Mouse (Mus musculus): ENCODE measurements around the gene Mff. TPM values are rescaled to one million over a fixed set of nuclear protein-coding genes. Genes with fewer than 3 reads are reported as not detected.
A peak's percentile ranks its signal among the peaks of the same experiment; 100 is the strongest.

The Mff gene
- total and polyA plus RNA-seq, 3 experiments, result 366 to 575 (median 387) TPM

DNA sequence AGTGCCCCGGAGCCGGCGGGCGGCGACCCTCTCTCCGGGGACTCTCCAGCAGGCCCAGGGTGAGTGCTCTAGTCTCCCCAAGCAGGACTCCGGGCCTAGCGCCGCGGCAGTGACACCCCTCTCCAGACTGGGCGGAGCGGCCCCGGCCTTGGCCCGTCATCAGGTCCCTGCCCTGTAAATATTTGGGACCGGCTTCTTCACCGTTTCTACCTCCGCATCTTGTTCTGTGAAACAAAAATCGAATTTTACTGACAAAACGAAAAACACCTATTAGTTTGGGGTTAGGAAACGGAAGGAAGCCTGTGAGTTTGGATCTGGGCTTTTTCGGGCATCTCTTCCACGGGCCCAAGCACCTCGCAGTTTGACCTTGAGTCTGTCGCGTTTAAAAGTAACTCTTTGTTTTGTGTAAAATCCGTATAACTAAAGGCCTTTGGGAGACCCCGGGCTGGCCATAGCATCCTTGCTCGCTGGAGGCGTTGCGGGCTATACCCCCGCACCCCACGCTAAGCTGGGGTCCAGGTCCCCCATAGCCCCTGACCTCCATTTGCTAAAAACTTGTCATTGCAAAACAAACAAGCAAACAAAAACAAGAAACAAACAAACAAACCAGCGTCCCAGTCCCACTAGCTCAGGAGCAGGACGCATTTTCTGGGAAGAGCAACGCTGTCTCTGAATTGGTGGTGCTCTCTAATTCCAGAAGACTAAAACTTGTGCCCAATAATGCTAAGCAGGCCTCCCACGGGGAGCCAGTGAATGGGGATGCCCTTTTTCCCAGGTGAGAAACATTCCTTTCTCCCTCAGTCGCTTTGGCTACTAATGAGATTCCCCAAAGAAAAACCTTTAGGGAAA, 560 bp downstream of the Mff start:
- Histone ChIP-seq H3K9me3 (replicated peaks) (no peaks in the 10 kb centered on the region), H3K27me3 (ENCODE audit: insufficient read depth, low read length) (no peaks in the 10 kb centered on the region), H3K4me3 (ENCODE audit: low read depth, low read length) (peak overlapping the region; percentile 79), H3K36me3 (replicated peaks) (peaks cover 32% of the 10 kb centered on the region), H3K4me1 (ENCODE audit: insufficient read depth, low read depth, low read length) (peaks cover 34% of the 10 kb centered on the region)
- no peak for TF ChIP-seq POLR2AphosphoS5 (IDR thresholded peaks at IDR 0.05; ENCODE audit: insufficient replicate concordance, low read depth, low read length)
- no peak for TF ChIP-seq CTCF (IDR thresholded peaks at IDR 0.05; ENCODE audit: low read depth, low read length)
- no peak for TF ChIP-seq GATA1 (IDR thresholded peaks at IDR 0.05; ENCODE audit: borderline replicate concordance, low read length)
- no peak for TF ChIP-seq GATA2 (IDR thresholded peaks at IDR 0.05; ENCODE audit: borderline replicate concordance, low read depth, low read length)
- no peak for TF ChIP-seq TAL1 (conservative IDR thresholded peaks at IDR 0.05; ENCODE audit: low read depth, low read length)
- DNase-seq (ENCODE audit: low spot score), result peak; percentile 84
- peak; percentile 61 for ATAC-seq (ENCODE audit: extremely low read depth, insufficient number of reproducible peaks, low FRiP score, poor library complexity, severe bottlenecking)

DNA sequence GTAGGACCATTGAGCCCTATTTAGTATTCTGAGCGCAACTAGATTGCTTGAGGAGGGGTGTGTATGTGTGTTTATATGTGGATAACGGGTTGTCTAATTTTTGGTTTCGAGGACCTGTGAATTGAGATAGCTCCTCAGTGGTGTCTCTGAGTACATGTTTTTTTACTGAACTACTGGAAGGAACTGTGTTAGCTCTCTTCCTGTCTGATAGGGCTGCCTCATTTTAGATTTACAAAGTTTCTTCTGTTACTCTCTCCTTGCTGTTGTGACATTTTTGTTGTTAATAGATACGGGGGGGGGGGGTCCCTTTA, 1.1 kb downstream of the Mff start:
- Histone ChIP-seq H3K4me1 (ENCODE audit: insufficient read depth, low read depth, low read length) (peaks cover 31% of the 10 kb centered on the region), H3K36me3 (replicated peaks) (peaks cover 38% of the 10 kb centered on the region), H3K27me3 (ENCODE audit: insufficient read depth, low read length) (no peaks in the 10 kb centered on the region), H3K9me3 (replicated peaks) (no peaks in the 10 kb centered on the region), H3K4me3 (ENCODE audit: low read depth, low read length) (peak overlapping the region; percentile 79)
- TF ChIP-seq GATA2 (IDR thresholded peaks at IDR 0.05; ENCODE audit: borderline replicate concordance, low read depth, low read length), result no peak
- no peak for TF ChIP-seq TAL1 (conservative IDR thresholded peaks at IDR 0.05; ENCODE audit: low read depth, low read length)
- no peak for TF ChIP-seq POLR2AphosphoS5 (IDR thresholded peaks at IDR 0.05; ENCODE audit: insufficient replicate concordance, low read depth, low read length)
- no peak for TF ChIP-seq CTCF (IDR thresholded peaks at IDR 0.05; ENCODE audit: low read depth, low read length)
- no peak for TF ChIP-seq GATA1 (IDR thresholded peaks at IDR 0.05; ENCODE audit: borderline replicate concordance, low read length)
- peak; percentile 3; the same call in 1 of the 2 replicates for ATAC-seq (ENCODE audit: extremely low read depth, insufficient number of reproducible peaks, low FRiP score, poor library complexity, severe bottlenecking)
- no peak for DNase-seq (ENCODE audit: low spot score)

DNA sequence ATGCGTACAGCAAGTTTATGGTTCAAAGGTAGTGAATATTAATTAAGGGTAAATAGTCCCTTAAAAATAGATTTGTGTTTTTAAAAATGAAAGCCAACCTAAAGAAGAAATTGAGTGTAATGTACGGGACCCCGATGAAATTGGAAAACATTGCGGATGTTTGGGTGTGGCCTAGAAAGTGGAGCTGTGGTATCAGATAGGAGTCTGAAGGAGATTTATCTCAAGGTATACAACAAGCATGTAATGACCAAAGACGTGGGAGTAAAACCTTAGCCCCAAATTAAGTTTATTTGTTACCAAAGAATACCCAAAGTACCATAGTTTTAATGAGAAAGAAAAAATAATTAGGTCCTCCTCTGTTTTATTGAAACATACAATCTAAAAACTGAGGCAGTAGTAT, 1.8 kb downstream of the Mff start:
- Histone ChIP-seq H3K9me3 (replicated peaks) (no peaks in the 10 kb centered on the region), H3K36me3 (replicated peaks) (peaks cover 44% of the 10 kb centered on the region), H3K27me3 (ENCODE audit: insufficient read depth, low read length) (no peaks in the 10 kb centered on the region), H3K4me1 (ENCODE audit: insufficient read depth, low read depth, low read length) (peaks cover 28% of the 10 kb centered on the region), H3K4me3 (ENCODE audit: low read depth, low read length) (peak overlapping the region; percentile 79)
- ATAC-seq (ENCODE audit: extremely low read depth, insufficient number of reproducible peaks, low FRiP score, poor library complexity, severe bottlenecking) (peak; percentile 43; the same call in 1 of the 2 replicates), DNase-seq (ENCODE audit: low spot score) (no peak)
- no peak for TF ChIP-seq TAL1 (conservative IDR thresholded peaks at IDR 0.05; ENCODE audit: low read depth, low read length)
- no peak for TF ChIP-seq CTCF (IDR thresholded peaks at IDR 0.05; ENCODE audit: low read depth, low read length)
- no peak for TF ChIP-seq GATA2 (IDR thresholded peaks at IDR 0.05; ENCODE audit: borderline replicate concordance, low read depth, low read length)
- no peak for TF ChIP-seq GATA1 (IDR thresholded peaks at IDR 0.05; ENCODE audit: borderline replicate concordance, low read length)
- no peak for TF ChIP-seq POLR2AphosphoS5 (IDR thresholded peaks at IDR 0.05; ENCODE audit: insufficient replicate concordance, low read depth, low read length)

DNA sequence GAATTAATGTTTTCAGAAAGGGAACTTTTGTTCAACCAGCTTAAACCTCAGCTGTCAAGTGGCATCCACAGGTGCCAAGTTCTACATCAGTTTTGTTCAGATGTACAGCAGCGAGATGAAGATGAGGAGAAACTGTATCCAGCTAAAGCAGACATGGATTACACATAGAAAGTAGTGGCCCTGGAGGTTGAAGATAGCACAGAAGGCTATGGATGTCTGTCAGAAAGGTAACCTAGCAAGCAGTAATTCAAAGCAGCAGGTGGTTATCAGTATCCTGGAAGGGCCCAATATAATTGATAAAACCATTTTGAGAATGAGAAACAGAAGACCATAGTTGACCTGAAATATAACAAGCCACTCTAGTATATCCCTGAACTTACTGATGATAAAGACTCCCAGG, 8.7 kb downstream of the Mff start:
- no peak overlapping the region for H3K4me3 ChIP-seq (ENCODE audit: low read depth, low read length)
- DNase-seq (ENCODE audit: low spot score) (no peak), ATAC-seq (ENCODE audit: extremely low read depth, insufficient number of reproducible peaks, low FRiP score, poor library complexity, severe bottlenecking) (peak; percentile 2; the same call in 1 of the 2 replicates)
- H3K4me1 ChIP-seq (ENCODE audit: insufficient read depth, low read depth, low read length), result peaks cover 12% of the 10 kb centered on the region
- TF ChIP-seq GATA1 (IDR thresholded peaks at IDR 0.05; ENCODE audit: borderline replicate concordance, low read length) (no peak), GATA2 (IDR thresholded peaks at IDR 0.05; ENCODE audit: borderline replicate concordance, low read depth, low read length) (no peak), CTCF (IDR thresholded peaks at IDR 0.05; ENCODE audit: low read depth, low read length) (no peak), TAL1 (conservative IDR thresholded peaks at IDR 0.05; ENCODE audit: low read depth, low read length) (no peak), POLR2AphosphoS5 (IDR thresholded peaks at IDR 0.05; ENCODE audit: insufficient replicate concordance, low read depth, low read length) (no peak)
- H3K36me3 ChIP-seq (replicated peaks), result peaks cover 97% of the 10 kb centered on the region
- H3K9me3 ChIP-seq (replicated peaks), result no peaks in the 10 kb centered on the region
- H3K27me3 ChIP-seq (ENCODE audit: insufficient read depth, low read length), result no peaks in the 10 kb centered on the region

DNA sequence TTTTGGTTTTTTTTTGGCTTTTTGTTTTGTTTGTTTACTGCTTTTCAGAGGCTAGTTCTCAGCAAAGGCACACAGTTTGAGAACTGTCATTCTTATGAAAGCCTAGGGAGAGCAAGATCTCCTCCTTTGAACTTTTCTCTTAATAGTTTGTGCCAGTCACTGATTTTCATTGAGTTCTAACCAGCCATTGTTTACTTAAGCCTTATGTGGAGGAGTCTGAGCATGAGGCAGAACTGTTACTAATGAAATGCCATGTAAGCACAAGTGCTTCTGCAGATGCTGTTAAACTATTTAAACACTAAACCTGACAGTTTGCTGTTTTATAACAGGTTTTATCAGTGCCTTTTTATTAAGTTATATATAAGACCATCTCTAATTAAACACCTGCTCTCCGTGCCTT, 13.4 kb downstream of the Mff start:
- Histone ChIP-seq H3K4me3 (ENCODE audit: low read depth, low read length) (no peak overlapping the region), H3K27me3 (ENCODE audit: insufficient read depth, low read length) (no peaks in the 10 kb centered on the region), H3K4me1 (ENCODE audit: insufficient read depth, low read depth, low read length) (peaks cover 5% of the 10 kb centered on the region; the same call in 1 of the 2 replicates), H3K9me3 (replicated peaks) (no peaks in the 10 kb centered on the region), H3K36me3 (replicated peaks) (peaks cover 88% of the 10 kb centered on the region)
- ATAC-seq (ENCODE audit: extremely low read depth, insufficient number of reproducible peaks, low FRiP score, poor library complexity, severe bottlenecking) (no peak), DNase-seq (ENCODE audit: low spot score) (no peak)
- TF ChIP-seq CTCF (IDR thresholded peaks at IDR 0.05; ENCODE audit: low read depth, low read length) (no peak), POLR2AphosphoS5 (IDR thresholded peaks at IDR 0.05; ENCODE audit: insufficient replicate concordance, low read depth, low read length) (no peak), TAL1 (conservative IDR thresholded peaks at IDR 0.05; ENCODE audit: low read depth, low read length) (no peak), GATA1 (IDR thresholded peaks at IDR 0.05; ENCODE audit: borderline replicate concordance, low read length) (no peak), GATA2 (IDR thresholded peaks at IDR 0.05; ENCODE audit: borderline replicate concordance, low read depth, low read length) (no peak)

DNA sequence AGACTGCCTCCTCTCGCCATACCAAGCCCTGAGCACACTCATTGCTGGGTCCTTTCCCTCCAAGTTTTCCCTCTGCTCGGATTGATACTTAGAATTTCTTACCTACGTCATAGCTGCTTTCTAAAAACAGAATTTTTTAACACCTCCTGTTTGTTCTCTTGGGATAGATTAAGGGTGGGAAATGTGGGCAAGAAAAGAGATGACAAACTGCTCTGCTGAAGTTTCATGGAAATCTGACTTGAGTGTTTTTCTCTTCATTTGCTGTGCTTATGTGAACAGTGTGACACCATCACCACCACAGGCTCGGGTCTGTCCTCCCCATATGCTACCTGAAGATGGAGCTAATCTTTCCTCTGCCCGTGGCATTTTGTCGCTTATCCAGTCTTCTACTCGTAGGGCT, 16.8 kb downstream of the Mff start:
- peaks cover 78% of the 10 kb centered on the region for H3K36me3 ChIP-seq (replicated peaks)
- TF ChIP-seq GATA2 (IDR thresholded peaks at IDR 0.05; ENCODE audit: borderline replicate concordance, low read depth, low read length) (no peak), CTCF (IDR thresholded peaks at IDR 0.05; ENCODE audit: low read depth, low read length) (no peak), TAL1 (conservative IDR thresholded peaks at IDR 0.05; ENCODE audit: low read depth, low read length) (no peak), POLR2AphosphoS5 (IDR thresholded peaks at IDR 0.05; ENCODE audit: insufficient replicate concordance, low read depth, low read length) (no peak)
- no peak for DNase-seq (ENCODE audit: low spot score)

More for the DNA sequence above, 16.8 kb downstream of the Mff start:
- Histone ChIP-seq H3K4me3 (ENCODE audit: low read depth, low read length) (no peak overlapping the region), H3K27me3 (ENCODE audit: insufficient read depth, low read length) (no peaks in the 10 kb centered on the region), H3K4me1 (ENCODE audit: insufficient read depth, low read depth, low read length) (peaks cover 12% of the 10 kb centered on the region), H3K9me3 (replicated peaks) (no peaks in the 10 kb centered on the region)
- no peak for ATAC-seq (ENCODE audit: extremely low read depth, insufficient number of reproducible peaks, low FRiP score, poor library complexity, severe bottlenecking)

Measured in G1E (cell line).